Mouse (Mus musculus): ENCODE results near the gene Vsig4.
"Not testable (repeated sequence)": the region's sequence is repeated elsewhere in the genome, so short reads cannot be mapped to it uniquely, and the experiment has no call there.

Vsig4 gene
- long read RNA-seq, experiment 1 = 0 reads
- long read RNA-seq, experiment 2 = 0 reads

GRCm38 (mm10) chrX:96293338-96293737 lies at the start of gene Vsig4:
Gene Vsig4 (minus strand): TSS chrX:96293438.
- intact Hi-C loops (cut with DNase I) = no loop called here

GRCm38 (mm10) chrX:96339108-96339507 lies 45.9 kb upstream of the Vsig4 start:
- intact Hi-C loops (cut with DNase I) = no loop called here

GRCm38 (mm10) chrX:96329764-96330163 lies 36.5 kb upstream of the Vsig4 start:
- intact Hi-C loops (cut with DNase I) = no loop called here

GRCm38 (mm10) chrX:96256509-96256908 lies 36.7 kb downstream of the Vsig4 start:
- intact Hi-C loops (cut with DNase I) = no loop called here

GRCm38 (mm10) chrX:96239644-96240043 lies 53.6 kb downstream of the Vsig4 start:
- intact Hi-C loops (cut with DNase I) = no loop called here

GRCm38 (mm10) chrX:96239037-96239436 lies 54.2 kb downstream of the Vsig4 start:
- intact Hi-C loops (cut with DNase I) = no loop called here

GRCm38 (mm10) chrX:96235775-96236174 lies 57.5 kb downstream of the Vsig4 start:
- intact Hi-C loops (cut with DNase I) = no loop called here

- intact Hi-C loops (cut with DNase I) = no loop called here
These were observed 66.2 kb downstream of the Vsig4 start for GRCm38 (mm10) chrX:96227030-96227429.

GRCm38 (mm10) chrX:96225474-96225873 lies 67.8 kb downstream of the Vsig4 start:
- intact Hi-C loops (cut with DNase I) = no loop called here

GRCm38 (mm10) chrX:96224210-96224609 lies 69.0 kb downstream of the Vsig4 start:
- intact Hi-C loops (cut with DNase I) = no loop called here

GRCm38 (mm10) chrX:96218088-96218487 lies 75.2 kb downstream of the Vsig4 start:
- intact Hi-C loops (cut with DNase I) = no loop called here

GRCm38 (mm10) chrX:96206872-96207271 lies 86.4 kb downstream of the Vsig4 start:
- intact Hi-C loops (cut with DNase I) = no loop called here

GRCm38 (mm10) chrX:96205143-96205542 lies 88.1 kb downstream of the Vsig4 start:
- intact Hi-C loops (cut with DNase I) = not testable (repeated sequence)

Small RNA genes lying within 50 kb of the gene (microRNA-seq; reads per million reads assigned to microRNA genes)
- gene Mir223 = 69.7 to 255 reads per million in 2 experiments

Data from adrenal gland (tissue).